Mouse (Mus musculus): ENCODE data around the gene Wdtc1. TPM values are rescaled to one million over a fixed set of nuclear protein-coding genes. Genes with fewer than 3 reads are reported as not detected.

Wdtc1 gene
- polyA plus RNA-seq, 1 experiment from 2014 or later = 13.9 TPM

- H3K9ac ChIP-seq = no peak overlapping the region
Measured at GRCm38 (mm10) chr4:133340217-133340616, 13.1 kb downstream of the Wdtc1 start.

GRCm38 (mm10) chr4:133339148-133339749, 14.0 kb downstream of the Wdtc1 start:
- Histone ChIP-seq H3K9me3 (no peaks in the 10 kb centered on the region), H3K36me3 (no peaks in the 10 kb centered on the region), H3K4me1 (peaks cover 15% of the 10 kb centered on the region), H3K27ac (peak overlapping the region; percentile 75), H3K4me3 (peak overlapping the region; percentile 91), H3K4me2 (peak overlapping the region; percentile 76), H3K27me3 (0 out of 2 replicates have a peak, but pooled peaks cover 3% of the 10 kb centered on the region), H3K9ac (peak overlapping the region; percentile 84)
- WGBS = under 1% methylated on average over 54 of the region's 60 CpGs
- peak; percentile 95 for ATAC-seq (ENCODE audit: insufficient number of reproducible peaks, low FRiP score, low TSS enrichment, low read depth)

More at GRCm38 (mm10) chr4:133340217-133340616, 13.1 kb downstream of the Wdtc1 start:
- Histone ChIP-seq H3K4me1 (peaks cover 15% of the 10 kb centered on the region), H3K36me3 (no peaks in the 10 kb centered on the region), H3K9me3 (no peaks in the 10 kb centered on the region), H3K4me3 (no peak overlapping the region), H3K4me2 (no peak overlapping the region), H3K27ac (no peak overlapping the region), H3K27me3 (0 out of 2 replicates have a peak, but pooled peaks cover 3% of the 10 kb centered on the region)
- WGBS = 87% methylated on average over 2 of the region's 2 CpGs
- ATAC-seq (ENCODE audit: insufficient number of reproducible peaks, low FRiP score, low TSS enrichment, low read depth) = no peak

GRCm38 (mm10) chr4:133338521-133339095, 14.7 kb downstream of the Wdtc1 start:
- ATAC-seq (ENCODE audit: insufficient number of reproducible peaks, low FRiP score, low TSS enrichment, low read depth) = 0 out of 2 replicates have a peak, but pooled peaks have one; percentile 7
- Histone ChIP-seq H3K4me3 (peak overlapping the region; percentile 91), H3K9ac (peak overlapping the region; percentile 84), H3K4me2 (peak overlapping the region; percentile 76), H3K27me3 (0 out of 2 replicates have a peak, but pooled peaks cover 3% of the 10 kb centered on the region), H3K9me3 (no peaks in the 10 kb centered on the region), H3K4me1 (peaks cover 15% of the 10 kb centered on the region), H3K36me3 (no peaks in the 10 kb centered on the region), H3K27ac (peak overlapping the region; percentile 75)
- under 1% methylated on average over 39 of the region's 39 CpGs for WGBS

GRCm38 (mm10) chr4:133337833-133338520, 15.3 kb downstream of the Wdtc1 start:
- peak overlapping the region; percentile 84; the same call in 1 of the 2 replicates for H3K9ac ChIP-seq
- ATAC-seq (ENCODE audit: insufficient number of reproducible peaks, low FRiP score, low TSS enrichment, low read depth) = no peak
- peak overlapping the region; percentile 76 for H3K4me2 ChIP-seq
- WGBS = 13% methylated on average over 14 of the region's 14 CpGs
- peak overlapping the region; percentile 91 for H3K4me3 ChIP-seq
- H3K9me3 ChIP-seq = no peaks in the 10 kb centered on the region
- H3K27ac ChIP-seq = no peak overlapping the region
- H3K4me1 ChIP-seq = peaks cover 15% of the 10 kb centered on the region
- 0 out of 2 replicates have a peak, but pooled peaks cover 2% of the 10 kb centered on the region for H3K27me3 ChIP-seq
- no peaks in the 10 kb centered on the region for H3K36me3 ChIP-seq

- no peak for ATAC-seq (ENCODE audit: insufficient number of reproducible peaks, low FRiP score, low TSS enrichment, low read depth)
- Histone ChIP-seq H3K4me1 (peaks cover 11% of the 10 kb centered on the region), H3K9me3 (no peaks in the 10 kb centered on the region), H3K36me3 (no peaks in the 10 kb centered on the region), H3K27ac (no peak overlapping the region), H3K4me3 (no peak overlapping the region), H3K9ac (no peak overlapping the region), H3K27me3 (no peaks in the 10 kb centered on the region), H3K4me2 (no peak overlapping the region)
- 56% methylated on average over 6 of the region's 6 CpGs for WGBS
Measured at GRCm38 (mm10) chr4:133333306-133333705, 20.0 kb downstream of the Wdtc1 start.

GRCm38 (mm10) chr4:133330296-133330695, 23.0 kb downstream of the Wdtc1 start:
- Histone ChIP-seq H3K4me3 (no peak overlapping the region), H3K9ac (no peak overlapping the region), H3K27me3 (no peaks in the 10 kb centered on the region), H3K36me3 (no peaks in the 10 kb centered on the region), H3K27ac (no peak overlapping the region), H3K9me3 (no peaks in the 10 kb centered on the region), H3K4me1 (peaks cover 6% of the 10 kb centered on the region; the same call in 1 of the 2 replicates), H3K4me2 (no peak overlapping the region)
- ATAC-seq (ENCODE audit: insufficient number of reproducible peaks, low FRiP score, low TSS enrichment, low read depth) = no peak
- 58% methylated on average over 4 of the region's 4 CpGs for WGBS

- H3K27ac ChIP-seq = no peak overlapping the region
- H3K9me3 ChIP-seq = no peaks in the 10 kb centered on the region
- WGBS = 74% methylated on average over 7 of the region's 7 CpGs
- peaks cover 2% of the 10 kb centered on the region; the same call in 1 of the 2 replicates for H3K36me3 ChIP-seq
- peaks cover 6% of the 10 kb centered on the region; the same call in 1 of the 2 replicates for H3K4me1 ChIP-seq
- H3K27me3 ChIP-seq = no peaks in the 10 kb centered on the region
- H3K4me3 ChIP-seq = no peak overlapping the region
- no peak overlapping the region for H3K4me2 ChIP-seq
- H3K9ac ChIP-seq = no peak overlapping the region
- no peak for ATAC-seq (ENCODE audit: insufficient number of reproducible peaks, low FRiP score, low TSS enrichment, low read depth)
Measured at GRCm38 (mm10) chr4:133328129-133328528, 25.2 kb downstream of the Wdtc1 start.

- Histone ChIP-seq H3K27me3 (no peaks in the 10 kb centered on the region), H3K4me1 (0 out of 2 replicates have a peak, but pooled peaks cover 2% of the 10 kb centered on the region), H3K36me3 (peaks cover 28% of the 10 kb centered on the region), H3K4me2 (no peak overlapping the region), H3K9me3 (no peaks in the 10 kb centered on the region), H3K9ac (no peak overlapping the region), H3K27ac (no peak overlapping the region), H3K4me3 (no peak overlapping the region)
- whole genome bisulfite sequencing = 83% methylated on average over 3 of the region's 3 CpGs
- ATAC-seq (ENCODE audit: insufficient number of reproducible peaks, low FRiP score, low TSS enrichment, low read depth) = no peak
Measured at GRCm38 (mm10) chr4:133319667-133320066, 33.6 kb downstream of the Wdtc1 start.

- no peak overlapping the region for H3K4me3 ChIP-seq
- no peak overlapping the region for H3K4me2 ChIP-seq
- no peak overlapping the region for H3K27ac ChIP-seq
- H3K36me3 ChIP-seq = peaks cover 32% of the 10 kb centered on the region
- ATAC-seq (ENCODE audit: insufficient number of reproducible peaks, low FRiP score, low TSS enrichment, low read depth) = no peak
- 0 out of 2 replicates have a peak, but pooled peaks cover 2% of the 10 kb centered on the region for H3K4me1 ChIP-seq
- no peaks in the 10 kb centered on the region for H3K27me3 ChIP-seq
- no peak overlapping the region for H3K9ac ChIP-seq
- H3K9me3 ChIP-seq = no peaks in the 10 kb centered on the region
- 62% methylated on average over 5 of the region's 5 CpGs for WGBS
Measured at GRCm38 (mm10) chr4:133315991-133316390, 37.3 kb downstream of the Wdtc1 start.

GRCm38 (mm10) chr4:133314896-133315295, 38.4 kb downstream of the Wdtc1 start:
- 70% methylated on average over 8 of the region's 8 CpGs for WGBS
- Histone ChIP-seq H3K9ac (no peak overlapping the region), H3K36me3 (peaks cover 25% of the 10 kb centered on the region)

GRCm38 (mm10) chr4:133309948-133310347, 43.3 kb downstream of the Wdtc1 start:
- no peak overlapping the region for H3K27ac ChIP-seq
- H3K4me2 ChIP-seq = no peak overlapping the region
- H3K36me3 ChIP-seq = peaks cover 38% of the 10 kb centered on the region
- no peaks in the 10 kb centered on the region for H3K9me3 ChIP-seq
- H3K27me3 ChIP-seq = no peaks in the 10 kb centered on the region
- H3K9ac ChIP-seq = no peak overlapping the region
- ATAC-seq (ENCODE audit: insufficient number of reproducible peaks, low FRiP score, low TSS enrichment, low read depth) = no peak
- H3K4me1 ChIP-seq = 0 out of 2 replicates have a peak, but pooled peaks cover 5% of the 10 kb centered on the region
- WGBS = 1% methylated on average over 3 of the region's 3 CpGs
- no peak overlapping the region for H3K4me3 ChIP-seq

More at GRCm38 (mm10) chr4:133314896-133315295, 38.4 kb downstream of the Wdtc1 start:
- no peak for ATAC-seq (ENCODE audit: insufficient number of reproducible peaks, low FRiP score, low TSS enrichment, low read depth)
- 0 out of 2 replicates have a peak, but pooled peaks cover 5% of the 10 kb centered on the region for H3K4me1 ChIP-seq
- no peak overlapping the region for H3K27ac ChIP-seq
- no peak overlapping the region for H3K4me2 ChIP-seq
- H3K27me3 ChIP-seq = no peaks in the 10 kb centered on the region
- no peaks in the 10 kb centered on the region for H3K9me3 ChIP-seq
- no peak overlapping the region for H3K4me3 ChIP-seq
